Mouse (Mus musculus) heart, embryonic 11.5 days (tissue): ENCODE results near the gene Ptbp1. TPM values are rescaled to one million over a fixed set of nuclear protein-coding genes. Genes with fewer than 3 reads are reported as not detected.

Experiments
- ATAC-seq: fragments of 200-750 bp; cut with Nextera tagmentation; replicated peaks from 2 replicates; pipeline ENCODE4 v1.8.0; 2017; ENCODE audit warnings: moderate library complexity; ENCODE audit not compliant: insufficient number of reproducible peaks, low FRiP score, low TSS enrichment
- H3K27ac ChIP-seq: fragments of 300-500 bp; sonication (generic); 2 replicates; pipeline ENCODE4 v1.5.1; 2014; ENCODE audit warnings: mild to moderate bottlenecking, low read depth, low read length
- H3K27me3 ChIP-seq: fragments of 300-500 bp; sonication (generic); 2 replicates; pipeline ENCODE4 v1.6.1; 2014; ENCODE audit warnings: mild to moderate bottlenecking, low read length, mixed read lengths; ENCODE audit not compliant: control insufficient read depth, insufficient read depth
- H3K36me3 ChIP-seq: fragments of 300-500 bp; sonication (generic); 2 replicates; pipeline ENCODE4 v1.6.1; 2014; ENCODE audit warnings: mild to moderate bottlenecking, low read length, moderate library complexity, mixed read lengths; ENCODE audit not compliant: control insufficient read depth, insufficient read depth
- H3K4me1 ChIP-seq: fragments of 300-500 bp; sonication (generic); 2 replicates; pipeline ENCODE4 v1.6.1; 2014; ENCODE audit warnings: low read length; ENCODE audit not compliant: control insufficient read depth, insufficient read depth
- H3K4me2 ChIP-seq: fragments of 300-500 bp; sonication (generic); 2 replicates; pipeline ENCODE4 v1.6.1; 2014; ENCODE audit warnings: mild to moderate bottlenecking, moderate library complexity
- H3K4me3 ChIP-seq: fragments of 300-500 bp; sonication (generic); 2 replicates; pipeline ENCODE4 v1.5.1; 2014; ENCODE audit warnings: low read depth, low read length
- H3K9ac ChIP-seq: fragments of 300-500 bp; sonication (generic); 2 replicates; pipeline ENCODE4 v1.6.1; 2014; ENCODE audit warnings: mild to moderate bottlenecking, low read depth, low read length, moderate library complexity
- H3K9me3 ChIP-seq: fragments of 300-500 bp; sonication (generic); replicated peaks from 2 replicates; pipeline ENCODE4 v1.6.1; 2016; ENCODE audit warnings: low read length; ENCODE audit not compliant: control insufficient read depth
- WGBS: fragments of 180-500 bp; shearing (Covaris S2); extraction: QIAGEN DNeasy Blood & Tissue Kit; methylation state at CpG from one replicate; pipeline ENCODE4 v1.1.7; 2014; ENCODE audit not compliant: insufficient replicate concordance; 5-methylcytosine and 5-hydroxymethylcytosine counted together
- polyA plus RNA-seq: library from polyadenylated mRNA; unstranded; fragments of >200 nt; fragmentation: Nextera tagmentation; extraction: Ambion mirVana; gene quantifications from 2 replicates; pipeline ENCODE4 v1.2.1, GENCODE M21; 2014

Ptbp1 gene
- polyA plus RNA-seq, 1 experiment from 2014 or later: 112 TPM

- H3K4me1 ChIP-seq: no peaks in the 10 kb centered on the region
- H3K9me3 ChIP-seq: no peaks in the 10 kb centered on the region
- H3K36me3 ChIP-seq: 0 out of 2 replicates have a peak, but pooled peaks cover 6% of the 10 kb centered on the region
- H3K9ac ChIP-seq: no peak overlapping the region
- no peak for ATAC-seq
- H3K27me3 ChIP-seq: no peaks in the 10 kb centered on the region; the same call in 1 of the 2 replicates
- H3K4me2 ChIP-seq: no peak overlapping the region
- no peak overlapping the region for H3K4me3 ChIP-seq
- H3K27ac ChIP-seq: no peak overlapping the region
- WGBS: 68% methylated on average over 5 of the region's 5 CpGs
These were observed 39.9 kb upstream of the Ptbp1 start for GRCm38 (mm10) chr10:79814271-79814842.

- no peaks in the 10 kb centered on the region for H3K4me1 ChIP-seq
- no peak overlapping the region for H3K27ac ChIP-seq
- ATAC-seq: no peak
- H3K36me3 ChIP-seq: 0 out of 2 replicates have a peak, but pooled peaks cover 6% of the 10 kb centered on the region
- no peaks in the 10 kb centered on the region; the same call in 1 of the 2 replicates for H3K27me3 ChIP-seq
- no peak overlapping the region for H3K4me3 ChIP-seq
- WGBS: 82% methylated on average over 12 of the region's 12 CpGs
- no peak overlapping the region for H3K4me2 ChIP-seq
- no peaks in the 10 kb centered on the region for H3K9me3 ChIP-seq
- no peak overlapping the region for H3K9ac ChIP-seq
These were observed 38.3 kb upstream of the Ptbp1 start for GRCm38 (mm10) chr10:79815671-79816494.

GRCm38 (mm10) chr10:79817111-79817510, 37.1 kb upstream of the Ptbp1 start:
- no peaks in the 10 kb centered on the region; the same call in 1 of the 2 replicates for H3K27me3 ChIP-seq
- no peak overlapping the region for H3K9ac ChIP-seq
- H3K4me2 ChIP-seq: no peak overlapping the region
- peaks cover under 1% of the 10 kb centered on the region; the same call in 1 of the 2 replicates for H3K4me1 ChIP-seq
- H3K9me3 ChIP-seq: no peaks in the 10 kb centered on the region
- 70% methylated on average over 2 of the region's 2 CpGs for WGBS
- ATAC-seq: no peak
- H3K36me3 ChIP-seq: 0 out of 2 replicates have a peak, but pooled peaks cover 6% of the 10 kb centered on the region
- no peak overlapping the region for H3K4me3 ChIP-seq
- H3K27ac ChIP-seq: no peak overlapping the region

DNA sequence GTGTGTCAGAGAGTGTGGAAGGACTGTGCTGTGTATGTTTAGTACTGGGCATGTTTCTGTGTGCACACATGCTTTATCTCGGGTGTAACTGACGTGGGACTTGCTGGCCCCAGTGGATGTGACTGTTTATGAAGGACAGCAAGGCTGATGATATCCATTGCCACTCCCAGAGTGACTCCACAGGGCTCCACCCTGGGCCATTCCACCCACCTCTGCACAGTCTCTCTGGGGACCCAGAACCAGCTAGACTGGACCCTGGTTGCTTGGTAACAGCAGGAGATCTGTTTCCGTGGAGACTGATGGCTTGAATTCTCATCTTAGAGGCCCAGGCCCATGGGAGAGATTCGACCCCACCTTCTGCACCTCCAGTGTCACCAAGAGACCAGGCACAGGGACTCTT, 36.0 kb upstream of the Ptbp1 start:
- Histone ChIP-seq H3K9ac (0 out of 2 replicates have a peak overlapping the region, but pooled peaks have one; percentile 12), H3K4me3 (no peak overlapping the region), H3K9me3 (no peaks in the 10 kb centered on the region), H3K36me3 (0 out of 2 replicates have a peak, but pooled peaks cover 6% of the 10 kb centered on the region), H3K4me2 (no peak overlapping the region), H3K27ac (no peak overlapping the region), H3K4me1 (peaks cover 7% of the 10 kb centered on the region; the same call in 1 of the 2 replicates), H3K27me3 (no peaks in the 10 kb centered on the region; the same call in 1 of the 2 replicates)
- no peak for ATAC-seq
- WGBS: 59% methylated on average over 4 of the region's 4 CpGs

- no peak overlapping the region for H3K4me3 ChIP-seq
- H3K27me3 ChIP-seq: no peaks in the 10 kb centered on the region; the same call in 1 of the 2 replicates
- 89% methylated on average over 17 of the region's 17 CpGs for WGBS
- no peak overlapping the region for H3K27ac ChIP-seq
- no peaks in the 10 kb centered on the region for H3K9me3 ChIP-seq
- no peak overlapping the region for H3K4me2 ChIP-seq
- ATAC-seq: no peak
- H3K9ac ChIP-seq: no peak overlapping the region
- H3K36me3 ChIP-seq: 0 out of 2 replicates have a peak, but pooled peaks cover 6% of the 10 kb centered on the region
- peaks cover 14% of the 10 kb centered on the region for H3K4me1 ChIP-seq
These were observed 34.6 kb upstream of the Ptbp1 start for GRCm38 (mm10) chr10:79819606-79820005.

DNA sequence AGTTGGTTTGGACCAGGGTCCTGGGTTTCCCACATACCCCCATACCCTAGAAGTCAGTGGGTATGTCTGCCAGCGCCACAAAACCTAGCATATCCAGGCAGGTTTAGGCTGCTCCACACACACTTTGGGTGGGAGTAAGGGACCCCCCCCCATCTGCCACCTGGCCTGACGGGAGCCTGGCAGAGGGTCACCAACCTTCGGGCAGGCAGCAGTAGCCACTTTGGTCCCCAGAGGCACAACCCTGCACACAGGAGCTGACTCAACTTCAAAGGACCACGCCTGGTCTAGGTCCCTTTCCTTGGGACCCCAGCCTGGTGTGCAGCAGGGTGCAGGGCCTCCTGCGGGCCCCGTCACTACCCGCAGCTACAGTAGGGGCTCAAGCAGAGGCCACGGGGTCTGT, 34.0 kb upstream of the Ptbp1 start:
- Histone ChIP-seq H3K36me3 (0 out of 2 replicates have a peak, but pooled peaks cover 4% of the 10 kb centered on the region), H3K27ac (no peak overlapping the region), H3K4me2 (no peak overlapping the region), H3K4me1 (peaks cover 17% of the 10 kb centered on the region), H3K27me3 (no peaks in the 10 kb centered on the region; the same call in 1 of the 2 replicates), H3K9ac (no peak overlapping the region), H3K9me3 (no peaks in the 10 kb centered on the region), H3K4me3 (no peak overlapping the region)
- 77% methylated on average over 8 of the region's 8 CpGs for whole genome bisulfite sequencing
- ATAC-seq: no peak

GRCm38 (mm10) chr10:79820782-79821181, 33.4 kb upstream of the Ptbp1 start, which contains the start of gene Misp:
Misp (plus strand) TSS chr10:79820989.
- no peak within 1 kb of the TSS for H3K4me2 ChIP-seq
- no peak within 1 kb of the TSS for H3K9ac ChIP-seq
- 65% methylated on average over 11 of the region's 11 CpGs for WGBS
- peaks cover 17% of the 10 kb centered on the region for H3K4me1 ChIP-seq
- 0 out of 2 replicates have a peak, but pooled peaks cover 2% of the 10 kb centered on the region for H3K36me3 ChIP-seq
- ATAC-seq: no peak
- no peak within 1 kb of the TSS for H3K4me3 ChIP-seq
- no peaks in the 10 kb centered on the region for H3K9me3 ChIP-seq
- H3K27ac ChIP-seq: no peak within 1 kb of the TSS
- no peaks in the 10 kb centered on the region; the same call in 1 of the 2 replicates for H3K27me3 ChIP-seq

DNA sequence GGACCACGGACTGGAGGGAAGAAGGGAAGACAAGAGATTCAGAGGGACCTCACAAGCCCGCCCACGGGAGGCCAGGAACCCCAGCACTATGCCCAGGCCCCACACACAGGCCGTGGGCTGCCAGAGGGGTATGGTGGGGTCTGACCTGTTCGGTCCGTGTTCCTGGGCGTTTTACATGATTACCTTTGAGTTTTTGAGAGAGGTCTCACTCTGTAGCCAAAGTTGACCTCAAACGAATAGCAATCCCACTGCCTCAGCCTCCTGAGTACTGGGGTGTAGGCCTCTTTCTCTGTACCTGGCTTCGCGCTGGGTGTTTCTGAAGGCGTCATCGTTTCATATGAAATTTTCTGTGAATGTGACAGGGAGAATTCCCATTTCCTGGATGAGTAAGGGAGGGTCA, 32.5 kb upstream of the Ptbp1 start:
- Histone ChIP-seq H3K27ac (no peak overlapping the region), H3K27me3 (peaks cover 2% of the 10 kb centered on the region; the same call in 1 of the 2 replicates), H3K4me1 (peaks cover 17% of the 10 kb centered on the region), H3K4me3 (no peak overlapping the region), H3K4me2 (no peak overlapping the region), H3K36me3 (0 out of 2 replicates have a peak, but pooled peaks cover under 1% of the 10 kb centered on the region), H3K9me3 (no peaks in the 10 kb centered on the region), H3K9ac (0 out of 2 replicates have a peak overlapping the region, but pooled peaks have one; percentile 43)
- no peak for ATAC-seq
- WGBS: 83% methylated on average over 12 of the region's 12 CpGs
